Mouse (Mus musculus) heart, embryonic 11.5 days (tissue): ENCODE data around the gene Catip. TPM values are rescaled to one million over a fixed set of nuclear protein-coding genes. Genes with fewer than 3 reads are reported as not detected.

Source experiments
- ATAC-seq: fragments of 200-750 bp; cut with Nextera tagmentation; replicated peaks from 2 replicates; pipeline ENCODE4 v1.8.0; 2017; ENCODE audit warnings: moderate library complexity; ENCODE audit not compliant: insufficient number of reproducible peaks, low FRiP score, low TSS enrichment
- H3K27ac ChIP-seq: fragments of 300-500 bp; sonication (generic); 2 replicates; pipeline ENCODE4 v1.5.1; 2014; ENCODE audit warnings: mild to moderate bottlenecking, low read depth, low read length
- H3K27me3 ChIP-seq: fragments of 300-500 bp; sonication (generic); 2 replicates; pipeline ENCODE4 v1.6.1; 2014; ENCODE audit warnings: mild to moderate bottlenecking, low read length, mixed read lengths; ENCODE audit not compliant: control insufficient read depth, insufficient read depth
- H3K36me3 ChIP-seq: fragments of 300-500 bp; sonication (generic); 2 replicates; pipeline ENCODE4 v1.6.1; 2014; ENCODE audit warnings: mild to moderate bottlenecking, low read length, moderate library complexity, mixed read lengths; ENCODE audit not compliant: control insufficient read depth, insufficient read depth
- H3K4me1 ChIP-seq: fragments of 300-500 bp; sonication (generic); 2 replicates; pipeline ENCODE4 v1.6.1; 2014; ENCODE audit warnings: low read length; ENCODE audit not compliant: control insufficient read depth, insufficient read depth
- H3K4me2 ChIP-seq: fragments of 300-500 bp; sonication (generic); 2 replicates; pipeline ENCODE4 v1.6.1; 2014; ENCODE audit warnings: mild to moderate bottlenecking, moderate library complexity
- H3K4me3 ChIP-seq: fragments of 300-500 bp; sonication (generic); 2 replicates; pipeline ENCODE4 v1.5.1; 2014; ENCODE audit warnings: low read depth, low read length
- H3K9ac ChIP-seq: fragments of 300-500 bp; sonication (generic); 2 replicates; pipeline ENCODE4 v1.6.1; 2014; ENCODE audit warnings: mild to moderate bottlenecking, low read depth, low read length, moderate library complexity
- H3K9me3 ChIP-seq: fragments of 300-500 bp; sonication (generic); replicated peaks from 2 replicates; pipeline ENCODE4 v1.6.1; 2016; ENCODE audit warnings: low read length; ENCODE audit not compliant: control insufficient read depth
- WGBS: fragments of 180-500 bp; shearing (Covaris S2); extraction: QIAGEN DNeasy Blood & Tissue Kit; methylation state at CpG from one replicate; pipeline ENCODE4 v1.1.7; 2014; ENCODE audit not compliant: insufficient replicate concordance; 5-methylcytosine and 5-hydroxymethylcytosine counted together
- polyA plus RNA-seq: library from polyadenylated mRNA; unstranded; fragments of >200 nt; fragmentation: Nextera tagmentation; extraction: Ambion mirVana; gene quantifications from 2 replicates; pipeline ENCODE4 v1.2.1, GENCODE M21; 2014

The Catip gene
- polyA plus RNA-seq, 1 experiment from 2014 or later = 0.59 TPM

- Histone ChIP-seq H3K9me3 (no peaks in the 10 kb centered on the region), H3K4me2 (no peak overlapping the region), H3K9ac (no peak overlapping the region), H3K27ac (no peak overlapping the region), H3K4me1 (peaks cover 27% of the 10 kb centered on the region), H3K36me3 (peaks cover 4% of the 10 kb centered on the region; the same call in 1 of the 2 replicates), H3K4me3 (no peak overlapping the region), H3K27me3 (no peaks in the 10 kb centered on the region)
- 74% methylated on average over 4 of the region's 4 CpGs for WGBS
- no peak for ATAC-seq
Measured at GRCm38 (mm10) chr1:74331046-74331681, 30.7 kb upstream of the Catip start.

- peak; percentile 92 for ATAC-seq
- Histone ChIP-seq H3K27ac (peak overlapping the region; percentile 57), H3K36me3 (peaks cover 4% of the 10 kb centered on the region; the same call in 1 of the 2 replicates), H3K4me1 (peaks cover 27% of the 10 kb centered on the region), H3K4me2 (peak overlapping the region; percentile 93), H3K9ac (peak overlapping the region; percentile 70), H3K4me3 (peak overlapping the region; percentile 54), H3K27me3 (no peaks in the 10 kb centered on the region), H3K9me3 (no peaks in the 10 kb centered on the region)
- under 1% methylated on average over 36 of the region's 36 CpGs for WGBS
Measured at GRCm38 (mm10) chr1:74332241-74332763, 29.6 kb upstream of the Catip start.

- Histone ChIP-seq H3K9me3 (no peaks in the 10 kb centered on the region), H3K9ac (peak overlapping the region; percentile 70), H3K4me2 (peak overlapping the region; percentile 93), H3K27me3 (no peaks in the 10 kb centered on the region), H3K4me3 (peak overlapping the region; percentile 54), H3K36me3 (peaks cover 4% of the 10 kb centered on the region; the same call in 1 of the 2 replicates), H3K4me1 (peaks cover 27% of the 10 kb centered on the region), H3K27ac (peak overlapping the region; percentile 57; the same call in 1 of the 2 replicates)
- WGBS = 4% methylated on average over 9 of the region's 9 CpGs
- no peak for ATAC-seq
Measured at GRCm38 (mm10) chr1:74332930-74333329, 29.0 kb upstream of the Catip start.

- ATAC-seq = no peak
- Histone ChIP-seq H3K9me3 (no peaks in the 10 kb centered on the region), H3K9ac (no peak overlapping the region), H3K4me1 (peaks cover 29% of the 10 kb centered on the region), H3K27ac (no peak overlapping the region), H3K4me2 (no peak overlapping the region), H3K36me3 (no peaks in the 10 kb centered on the region), H3K4me3 (no peak overlapping the region), H3K27me3 (no peaks in the 10 kb centered on the region)
- 88% methylated on average over 3 of the region's 3 CpGs for WGBS
Measured at GRCm38 (mm10) chr1:74334607-74335006, 27.3 kb upstream of the Catip start.

- Histone ChIP-seq H3K36me3 (no peaks in the 10 kb centered on the region), H3K4me2 (no peak overlapping the region), H3K9me3 (no peaks in the 10 kb centered on the region), H3K4me3 (no peak overlapping the region), H3K4me1 (peaks cover 29% of the 10 kb centered on the region), H3K27ac (no peak overlapping the region), H3K9ac (no peak overlapping the region), H3K27me3 (no peaks in the 10 kb centered on the region)
- ATAC-seq = no peak
- WGBS = 58% methylated on average over 4 of the region's 4 CpGs
Measured at GRCm38 (mm10) chr1:74335033-74335432, 26.9 kb upstream of the Catip start.

- 68% methylated on average over 6 of the region's 6 CpGs for WGBS
- Histone ChIP-seq H3K4me1 (peaks cover 27% of the 10 kb centered on the region), H3K27me3 (no peaks in the 10 kb centered on the region), H3K36me3 (no peaks in the 10 kb centered on the region), H3K9me3 (no peaks in the 10 kb centered on the region), H3K4me3 (no peak overlapping the region), H3K27ac (no peak overlapping the region), H3K9ac (no peak overlapping the region), H3K4me2 (no peak overlapping the region)
- ATAC-seq = no peak
Measured at GRCm38 (mm10) chr1:74335436-74336170, 26.3 kb upstream of the Catip start.

- Histone ChIP-seq H3K4me2 (no peak overlapping the region), H3K27ac (no peak overlapping the region), H3K4me3 (no peak overlapping the region), H3K4me1 (peaks cover 15% of the 10 kb centered on the region), H3K36me3 (no peaks in the 10 kb centered on the region), H3K9me3 (no peaks in the 10 kb centered on the region), H3K27me3 (no peaks in the 10 kb centered on the region), H3K9ac (no peak overlapping the region)
- no peak for ATAC-seq
- 64% methylated on average over 3 of the region's 3 CpGs for WGBS
Measured at GRCm38 (mm10) chr1:74337241-74337771, 24.6 kb upstream of the Catip start.

- Histone ChIP-seq H3K9ac (no peak overlapping the region), H3K27me3 (no peaks in the 10 kb centered on the region), H3K4me2 (no peak overlapping the region), H3K4me3 (no peak overlapping the region), H3K36me3 (no peaks in the 10 kb centered on the region), H3K27ac (no peak overlapping the region), H3K4me1 (peaks cover 13% of the 10 kb centered on the region), H3K9me3 (no peaks in the 10 kb centered on the region)
- no peak for ATAC-seq
- 83% methylated on average over 5 of the region's 5 CpGs for WGBS
Measured at GRCm38 (mm10) chr1:74338013-74338412, 23.9 kb upstream of the Catip start.
